Mouse (Mus musculus): ENCODE measurements around the gene Serpinb6a.

Serpinb6a gene

GRCm38 (mm10) chr13:33906821-33907220 is 95.8 kb downstream of the Serpinb6a start:
- no peak for DNase-seq (ENCODE audit: low read depth, low spot score)

- DNase-seq (ENCODE audit: low read depth, low spot score): peak; percentile 64
Observed at GRCm38 (mm10) chr13:33905176-33905954, 97.2 kb downstream of the Serpinb6a start, which contains the start of gene Serpinb6c. TSS of gene Serpinb6c (minus strand) at chr13:33905708.

- DNase-seq (ENCODE audit: low read depth, low spot score): no peak
Observed at GRCm38 (mm10) chr13:33903290-33903689, 99.3 kb downstream of the Serpinb6a start.

DNA sequence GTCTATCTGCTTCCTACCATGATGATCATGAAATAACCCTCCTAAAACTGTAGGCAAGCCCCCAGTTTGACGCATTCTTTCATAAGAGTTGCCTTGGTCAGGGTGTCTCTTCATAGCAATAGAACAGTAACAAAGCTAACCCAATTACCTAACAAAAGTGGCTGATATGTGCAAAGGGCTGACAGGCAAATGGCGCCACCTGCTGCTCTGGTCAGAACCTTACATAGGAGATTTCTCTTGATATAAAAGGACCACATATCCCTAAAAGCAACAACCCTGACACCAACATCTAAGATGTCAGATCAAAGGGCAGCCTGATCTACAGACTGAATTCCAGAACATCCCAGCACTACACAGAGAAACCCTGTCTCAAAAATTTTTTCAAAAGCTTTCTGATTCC is 108.4 kb downstream of the Serpinb6a start:
- DNase-seq (ENCODE audit: low read depth, low spot score): peak; percentile 60

Measured in R1 (cell line).